29 mouse cellular contexts compared by ENCODE assay signal in genomic region chr6:87695947-87696346, GRCm38 (mm10). TPM values are rescaled to one million over a fixed set of nuclear protein-coding genes. Genes with fewer than 3 reads are reported as not detected.
DNase-seq lines count a peak whose midpoint lies in the region; ATAC-seq and TF ChIP-seq lines count a peak whose summit lies in the region.
"Had no signal": no experiment of that assay in that cellular context is flagged by ENCODE, and none has a peak within 500 bp of the region (broad histone marks: within the 10 kb centered on the region; RNA-seq: fewer than 3 reads in every experiment).

No protein-coding gene starts in this region.

- WGBS in forebrain, postnatal 0 days: 65% methylated on average over 3 of the region's 3 CpGs
- 87% methylated on average over 3 of the region's 3 CpGs for WGBS in forebrain, embryonic 13.5 days
- 37% methylated on average over 3 of the region's 3 CpGs for WGBS in kidney, adult 2 months
- 87% methylated on average over 3 of the region's 3 CpGs for WGBS in midbrain, embryonic 16.5 days
- 83% methylated on average over 3 of the region's 3 CpGs for WGBS in midbrain, embryonic 14.5 days
- WGBS in olfactory bulb, adult 2 months: 44% methylated on average over 3 of the region's 3 CpGs
- WGBS in hindbrain, embryonic 14.5 days: 90% methylated on average over 3 of the region's 3 CpGs

- no peak for TF ChIP-seq POLR2A in kidney, adult 2 months (IDR thresholded peaks at IDR 0.05; ENCODE audit: low read depth, low read length)
- TF ChIP-seq POLR2A in olfactory bulb, adult 2 months (IDR thresholded peaks at IDR 0.05; ENCODE audit: insufficient read depth, low read depth, low read length): no peak

- peak overlapping the region; percentile 73 for H3K27ac ChIP-seq in forebrain, postnatal 0 days (ENCODE audit: low read depth, low read length)
- no peak overlapping the region for H3K27ac ChIP-seq in forebrain, embryonic 13.5 days
- H3K27ac ChIP-seq in kidney, adult 2 months (ENCODE audit: insufficient read depth, low read depth, low read length): no peak overlapping the region
- peak overlapping the region; percentile 47 for H3K27ac ChIP-seq in midbrain, embryonic 16.5 days (ENCODE audit: low read length)
- H3K27ac ChIP-seq in midbrain, embryonic 14.5 days (replicated peaks; ENCODE audit: low read depth, low read length): no peak overlapping the region
- 0 out of 2 replicates have a peak overlapping the region, but pooled peaks have one; percentile 12 for H3K27ac ChIP-seq in olfactory bulb, adult 2 months (ENCODE audit: insufficient read depth, low read depth, low read length)
- H3K27ac ChIP-seq in hindbrain, embryonic 14.5 days: no peak overlapping the region
- H3K27ac ChIP-seq: embryonic facial prominence, embryonic 12.5 days; embryonic facial prominence, embryonic 15.5 days; forebrain, embryonic 12.5 days; gastrocnemius, adult 2 months; heart, embryonic 15.5 days; hindbrain, embryonic 15.5 days had no signal

- H3K9ac ChIP-seq in forebrain, postnatal 0 days: no peak overlapping the region
- no peak overlapping the region for H3K9ac ChIP-seq in forebrain, embryonic 13.5 days
- no peak overlapping the region for H3K9ac ChIP-seq in midbrain, embryonic 16.5 days (ENCODE audit: low read depth, low read length)
- H3K9ac ChIP-seq in midbrain, embryonic 14.5 days (replicated peaks; ENCODE audit: low read length): no peak overlapping the region
- no peak overlapping the region for H3K9ac ChIP-seq in hindbrain, embryonic 14.5 days
- H3K9ac ChIP-seq: embryonic facial prominence, embryonic 12.5 days; embryonic facial prominence, embryonic 15.5 days; forebrain, embryonic 12.5 days; heart, embryonic 12.5 days; heart, embryonic 15.5 days; hindbrain, embryonic 15.5 days had no signal

- H3K4me1 ChIP-seq in forebrain, postnatal 0 days (ENCODE audit: insufficient read depth): no peaks in the 10 kb centered on the region
- no peaks in the 10 kb centered on the region for H3K4me1 ChIP-seq in forebrain, embryonic 13.5 days
- peaks cover 3% of the 10 kb centered on the region; the same call in 1 of the 2 replicates for H3K4me1 ChIP-seq in kidney, adult 2 months (ENCODE audit: control insufficient read depth, insufficient read depth, low read length)
- no peaks in the 10 kb centered on the region for H3K4me1 ChIP-seq in midbrain, embryonic 16.5 days (ENCODE audit: control insufficient read depth, insufficient read depth, low read length)
- H3K4me1 ChIP-seq in midbrain, embryonic 14.5 days (ENCODE audit: control insufficient read depth, insufficient read depth, low read length): no peaks in the 10 kb centered on the region
- H3K4me1 ChIP-seq in olfactory bulb, adult 2 months (ENCODE audit: control insufficient read depth, insufficient read depth, low read length): 0 out of 2 replicates have a peak, but pooled peaks cover 4% of the 10 kb centered on the region
- no peaks in the 10 kb centered on the region for H3K4me1 ChIP-seq in hindbrain, embryonic 14.5 days (replicated peaks; ENCODE audit: control insufficient read depth, insufficient read depth, low read length)
- H3K4me1 ChIP-seq: embryonic facial prominence, embryonic 15.5 days; forebrain, embryonic 12.5 days; heart, embryonic 12.5 days; heart, embryonic 15.5 days; hindbrain, embryonic 15.5 days had no signal

- peak; percentile 74 for ATAC-seq in forebrain, postnatal 0 days
- ATAC-seq in forebrain, embryonic 13.5 days: no peak
- ATAC-seq in midbrain, embryonic 16.5 days: no peak
- ATAC-seq in midbrain, embryonic 14.5 days (ENCODE audit: low FRiP score, low TSS enrichment): no peak
- ATAC-seq in hindbrain, embryonic 14.5 days (ENCODE audit: low FRiP score): no peak
- ATAC-seq: Patski had no signal

- no peak overlapping the region for H3K4me2 ChIP-seq in forebrain, postnatal 0 days (ENCODE audit: low read depth)
- no peak overlapping the region for H3K4me2 ChIP-seq in forebrain, embryonic 13.5 days
- H3K4me2 ChIP-seq in midbrain, embryonic 16.5 days (ENCODE audit: low read length): no peak overlapping the region
- no peak overlapping the region for H3K4me2 ChIP-seq in midbrain, embryonic 14.5 days (ENCODE audit: low read length)
- H3K4me2 ChIP-seq in hindbrain, embryonic 14.5 days (replicated peaks): no peak overlapping the region
- H3K4me2 ChIP-seq: embryonic facial prominence, embryonic 12.5 days; embryonic facial prominence, embryonic 15.5 days; forebrain, embryonic 12.5 days; heart, embryonic 12.5 days; heart, embryonic 15.5 days; hindbrain, embryonic 15.5 days had no signal

- H3K27me3 ChIP-seq in forebrain, postnatal 0 days (ENCODE audit: insufficient read depth, low read length): no peaks in the 10 kb centered on the region
- H3K27me3 ChIP-seq in forebrain, embryonic 13.5 days: no peaks in the 10 kb centered on the region
- H3K27me3 ChIP-seq in kidney, adult 2 months (replicated peaks; ENCODE audit: control insufficient read depth, insufficient read depth, low read length): no peaks in the 10 kb centered on the region
- H3K27me3 ChIP-seq in midbrain, embryonic 16.5 days (ENCODE audit: control insufficient read depth, insufficient read depth, low read depth, low read length): no peaks in the 10 kb centered on the region
- no peaks in the 10 kb centered on the region for H3K27me3 ChIP-seq in midbrain, embryonic 14.5 days (ENCODE audit: control insufficient read depth, insufficient read depth, low read length)
- no peaks in the 10 kb centered on the region for H3K27me3 ChIP-seq in hindbrain, embryonic 14.5 days (ENCODE audit: control insufficient read depth, insufficient read depth, low read length)
- H3K27me3 ChIP-seq: embryonic facial prominence, embryonic 12.5 days; embryonic facial prominence, embryonic 15.5 days; forebrain, embryonic 12.5 days; heart, embryonic 15.5 days; hindbrain, embryonic 15.5 days had no signal

- no peak overlapping the region for H3K4me3 ChIP-seq in forebrain, postnatal 0 days (ENCODE audit: low read depth, low read length)
- H3K4me3 ChIP-seq in forebrain, embryonic 13.5 days: no peak overlapping the region
- H3K4me3 ChIP-seq in kidney, adult 2 months (ENCODE audit: insufficient read depth, low read depth, low read length): no peak overlapping the region
- no peak overlapping the region for H3K4me3 ChIP-seq in midbrain, embryonic 16.5 days (ENCODE audit: low read depth, low read length)
- no peak overlapping the region for H3K4me3 ChIP-seq in midbrain, embryonic 14.5 days (replicated peaks; ENCODE audit: low read depth, low read length)
- no peak overlapping the region for H3K4me3 ChIP-seq in olfactory bulb, adult 2 months (ENCODE audit: insufficient read depth, low read depth, low read length)
- H3K4me3 ChIP-seq in hindbrain, embryonic 14.5 days (replicated peaks; ENCODE audit: low read length): no peak overlapping the region
- H3K4me3 ChIP-seq: embryonic facial prominence, embryonic 12.5 days; embryonic facial prominence, embryonic 15.5 days; forebrain, embryonic 12.5 days; gastrocnemius, adult 2 months; heart, embryonic 12.5 days; heart, embryonic 15.5 days; hindbrain, embryonic 15.5 days had no signal

- no peaks in the 10 kb centered on the region for H3K9me3 ChIP-seq in forebrain, postnatal 0 days (ENCODE audit: low read length)
- peaks cover 3% of the 10 kb centered on the region; the same call in 1 of the 2 replicates for H3K9me3 ChIP-seq in forebrain, embryonic 13.5 days (replicated peaks)
- no peaks in the 10 kb centered on the region for H3K9me3 ChIP-seq in midbrain, embryonic 16.5 days (replicated peaks; ENCODE audit: control insufficient read depth, low read length, poor library complexity, severe bottlenecking)
- no peaks in the 10 kb centered on the region for H3K9me3 ChIP-seq in midbrain, embryonic 14.5 days (ENCODE audit: control insufficient read depth, low read length)
- H3K9me3 ChIP-seq in hindbrain, embryonic 14.5 days (ENCODE audit: control insufficient read depth, low read length): no peaks in the 10 kb centered on the region
- H3K9me3 ChIP-seq: embryonic facial prominence, embryonic 12.5 days; embryonic facial prominence, embryonic 15.5 days; forebrain, embryonic 12.5 days; heart, embryonic 15.5 days; hindbrain, embryonic 15.5 days had no signal

- peak; percentile 29 for DNase-seq in forebrain, postnatal 0 days
- peak; percentile 18 for DNase-seq in kidney, adult 2 months
- no peak for DNase-seq in kidney, postnatal 25 days
- DNase-seq in midbrain, embryonic 14.5 days: no peak
- no peak for DNase-seq in hindbrain, embryonic 14.5 days (ENCODE audit: low spot score)
- DNase-seq: adrenal gland, postnatal 10 days; adrenal gland, postnatal 36 days; B cell, adult 2 months; cerebellum, adult 11 months; cerebellum, adult 2 months; cerebellum, adult 9-11 months; cerebellum, postnatal 25 days; gastrocnemius, adult 2 months; gastrocnemius, postnatal 14 days; heart, adult 18-20 months; heart, postnatal 14 days; heart, postnatal 4 days had no signal

- no peaks in the 10 kb centered on the region for H3K36me3 ChIP-seq in forebrain, postnatal 0 days (ENCODE audit: insufficient read depth)
- no peaks in the 10 kb centered on the region for H3K36me3 ChIP-seq in forebrain, embryonic 13.5 days (ENCODE audit: poor library complexity, severe bottlenecking)
- no peaks in the 10 kb centered on the region for H3K36me3 ChIP-seq in kidney, adult 2 months (ENCODE audit: control insufficient read depth, insufficient read depth, low read length)
- no peaks in the 10 kb centered on the region for H3K36me3 ChIP-seq in midbrain, embryonic 16.5 days (ENCODE audit: control insufficient read depth, insufficient read depth, low read length)
- no peaks in the 10 kb centered on the region for H3K36me3 ChIP-seq in midbrain, embryonic 14.5 days (ENCODE audit: control insufficient read depth, insufficient read depth, low read length)
- no peaks in the 10 kb centered on the region for H3K36me3 ChIP-seq in hindbrain, embryonic 14.5 days (replicated peaks; ENCODE audit: control insufficient read depth, insufficient read depth)
- H3K36me3 ChIP-seq: embryonic facial prominence, embryonic 12.5 days; embryonic facial prominence, embryonic 15.5 days; forebrain, embryonic 12.5 days; G1E; heart, embryonic 12.5 days; heart, embryonic 15.5 days; hindbrain, embryonic 15.5 days had no signal

- TF ChIP-seq CTCF in forebrain, postnatal 0 days (IDR thresholded peaks at IDR 0.05; ENCODE audit: low read depth): no peak
- TF ChIP-seq CTCF in kidney, adult 2 months (conservative IDR thresholded peaks at IDR 0.05; ENCODE audit: insufficient read depth, insufficient read length, low read depth, low read length): no peak
- no peak for TF ChIP-seq CTCF in olfactory bulb, adult 2 months (IDR thresholded peaks at IDR 0.05; ENCODE audit: insufficient read depth, low read depth, low read length)

RNA-seq across cellular contexts. Expression of gene Aplf, which starts 24.0 kb away (rescaled TPM):
- 8.1 and 9.1 TPM in 2 replicates for total RNA-seq in forebrain, postnatal 0 days (2014; rRNA removed)
- polyA plus RNA-seq in forebrain, postnatal 0 days (2015; fragmentation: Nextera tagmentation; extraction: Ambion mirVana): 8.8 and 12.0 TPM in 2 replicates
- polyA plus RNA-seq in forebrain, embryonic 13.5 days (2015; fragmentation: Nextera tagmentation; extraction: Ambion mirVana): 12.7 and 12.9 TPM in 2 replicates
- 2.6 TPM in 2 replicates for polyA plus RNA-seq in kidney, adult 2 months (2012; rRNA removed)
- polyA plus RNA-seq in midbrain, embryonic 16.5 days (2015; fragmentation: Nextera tagmentation; extraction: Ambion mirVana): 7.1 and 7.7 TPM in 2 replicates
- polyA plus RNA-seq in midbrain, embryonic 14.5 days (2014; fragmentation: Nextera tagmentation; extraction: Ambion mirVana): 6.0 and 8.4 TPM in 2 replicates
- polyA plus RNA-seq in olfactory bulb, adult 2 months (2012; ENCODE audit: insufficient read depth, insufficient read length, low replicate concordance, missing spikeins): not detected in 2 replicates
- 9.9 TPM in 2 replicates for polyA plus RNA-seq in hindbrain, embryonic 14.5 days (2014; fragmentation: Nextera tagmentation; extraction: Ambion mirVana)

RNA-seq across cellular contexts. Expression of gene Efcc1, which starts 34.7 kb away (rescaled TPM):
- 4.8 and 7.3 TPM in 2 replicates for total RNA-seq in forebrain, postnatal 0 days (2014; rRNA removed)
- 4.7 and 7.8 TPM in 2 replicates for polyA plus RNA-seq in forebrain, postnatal 0 days (2015; fragmentation: Nextera tagmentation; extraction: Ambion mirVana)
- 0.96 and 1.1 TPM in 2 replicates for polyA plus RNA-seq in forebrain, embryonic 13.5 days (2015; fragmentation: Nextera tagmentation; extraction: Ambion mirVana)
- 2.7 and 3.0 TPM in 2 replicates for polyA plus RNA-seq in kidney, adult 2 months (2012; rRNA removed)
- 4.6 and 5.5 TPM in 2 replicates for polyA plus RNA-seq in midbrain, embryonic 16.5 days (2015; fragmentation: Nextera tagmentation; extraction: Ambion mirVana)
- polyA plus RNA-seq in midbrain, embryonic 14.5 days (2014; fragmentation: Nextera tagmentation; extraction: Ambion mirVana): 4.1 and 5.0 TPM in 2 replicates
- not detected in 2 replicates for polyA plus RNA-seq in olfactory bulb, adult 2 months (2012; ENCODE audit: insufficient read depth, insufficient read length, low replicate concordance, missing spikeins)
- 6.1 and 8.0 TPM in 2 replicates for polyA plus RNA-seq in hindbrain, embryonic 14.5 days (2014; fragmentation: Nextera tagmentation; extraction: Ambion mirVana)
- total RNA-seq: CH12.LX had no signal
- polyA plus RNA-seq: G1E had no signal

Comparison
In these comparisons a context has a peak if more than half of its experiments do, and no peak if none do; other contexts are left out.
1. DNase-seq: peak in forebrain, postnatal 0 days (single experiment) and kidney, adult 2 months (single experiment); none in kidney, postnatal 25 days (0 of 2), midbrain, embryonic 14.5 days (single experiment) and hindbrain, embryonic 14.5 days (single experiment).
2. H3K27ac ChIP-seq: peak in forebrain, postnatal 0 days (single experiment), midbrain, embryonic 16.5 days (single experiment) and olfactory bulb, adult 2 months (single experiment); none in forebrain, embryonic 13.5 days (single experiment), kidney, adult 2 months (single experiment), midbrain, embryonic 14.5 days (single experiment) and hindbrain, embryonic 14.5 days (single experiment).